Mouse (Mus musculus): ENCODE results near the gene Olfr1380. TPM values are rescaled to one million over a fixed set of nuclear protein-coding genes. Genes with fewer than 3 reads are reported as not detected.
"Not testable (repeated sequence)": the region's sequence is repeated elsewhere in the genome, so short reads cannot be mapped to it uniquely, and the experiment has no call there.

The Olfr1380 gene
- not detected in 2 replicates for polyA plus RNA-seq (2012; ENCODE audit: insufficient read depth, insufficient read length, missing spikeins)

DNA sequence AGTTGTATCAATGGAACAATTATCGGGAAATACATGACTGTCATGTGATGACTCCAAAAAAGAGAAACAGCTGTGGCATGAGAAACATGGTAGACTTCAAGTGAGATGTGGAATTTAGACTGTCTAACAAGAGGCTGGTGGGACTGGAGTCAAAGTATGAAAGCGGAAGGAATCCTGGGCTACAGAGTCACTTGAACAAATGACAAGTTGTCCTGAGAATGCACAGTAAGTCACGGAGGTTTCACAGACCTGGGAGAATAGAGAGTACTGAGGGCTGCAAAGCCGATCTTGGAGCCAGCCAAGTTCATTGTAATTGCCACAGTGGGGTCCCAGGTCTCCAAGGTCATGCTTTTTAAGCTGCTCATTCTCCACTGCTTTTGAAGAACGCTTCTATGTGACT is at the start of gene Olfr1380:
Olfr1380 (plus strand) TSS at position 301 of the 400 bp plus-strand sequence.
- not testable (repeated sequence) for H3K4me3 ChIP-seq (ENCODE audit: insufficient read depth, low read length); H3K27ac ChIP-seq (ENCODE audit: insufficient read depth, low read depth, low read length); H3K4me1 ChIP-seq (ENCODE audit: control insufficient read depth, insufficient read depth, low read length)

DNA sequence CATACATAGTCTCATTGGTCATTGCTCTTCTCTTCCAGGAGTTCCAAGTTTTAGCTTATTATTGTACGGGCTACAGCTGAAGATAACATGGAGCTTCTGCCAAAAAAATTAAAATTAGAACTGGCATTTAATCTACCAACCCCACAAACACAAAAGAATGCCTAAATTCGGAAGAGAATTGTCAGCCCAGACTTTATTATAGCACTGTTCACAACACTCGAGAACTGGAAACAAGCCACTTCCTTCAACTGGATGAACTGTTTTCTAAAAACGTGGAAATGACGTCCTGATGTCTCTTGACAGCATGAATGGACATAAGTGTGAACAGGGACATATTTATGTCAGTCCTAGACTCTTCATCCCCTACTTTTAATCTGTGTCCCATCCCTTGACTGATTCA is 38.6 kb upstream of the Olfr1380 start:
- Histone ChIP-seq H3K27ac (ENCODE audit: insufficient read depth, low read depth, low read length) (no peak overlapping the region), H3K4me3 (ENCODE audit: insufficient read depth, low read length) (no peak overlapping the region), H3K4me1 (ENCODE audit: control insufficient read depth, insufficient read depth, low read length) (no peaks in the 10 kb centered on the region)
- TF ChIP-seq POLR2A (IDR thresholded peaks at IDR 0.05; ENCODE audit: borderline replicate concordance, low read depth, low read length) = no peak
- TF ChIP-seq CTCF (IDR thresholded peaks at IDR 0.05; ENCODE audit: low read depth, low read length) = no peak

DNA sequence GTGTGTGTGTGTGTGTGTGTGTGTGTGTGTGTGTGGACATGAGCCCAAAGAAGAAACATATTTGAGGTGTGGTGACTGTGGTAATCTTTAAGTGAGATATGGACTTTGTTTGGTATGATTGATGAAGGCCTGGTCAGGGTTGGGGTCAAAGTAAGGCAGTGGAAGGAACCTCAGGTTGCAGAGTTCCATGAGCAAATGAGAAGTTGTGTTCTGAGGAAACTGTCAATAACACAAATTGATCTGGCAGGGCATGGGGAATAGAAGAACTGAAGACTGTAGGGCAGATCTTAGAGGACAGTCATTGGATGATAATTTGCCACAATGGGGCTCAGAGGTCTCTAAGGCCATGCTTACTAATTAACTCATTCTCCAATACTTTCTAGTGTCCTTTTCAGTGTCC is 37.3 kb upstream of the Olfr1380 start, which contains the start of gene Olfr1383:
Olfr1383 (plus strand) TSS at position 301 of the 400 bp plus-strand sequence.
- H3K4me3 ChIP-seq (ENCODE audit: insufficient read depth, low read length) = no peak within 1 kb of the TSS
- H3K4me1 ChIP-seq (ENCODE audit: control insufficient read depth, insufficient read depth, low read length) = no peaks in the 10 kb centered on the region
- TF ChIP-seq POLR2A (IDR thresholded peaks at IDR 0.05; ENCODE audit: borderline replicate concordance, low read depth, low read length) = no peak
- no peak for TF ChIP-seq CTCF (IDR thresholded peaks at IDR 0.05; ENCODE audit: low read depth, low read length)
- no peak within 1 kb of the TSS for H3K27ac ChIP-seq (ENCODE audit: insufficient read depth, low read depth, low read length)

DNA sequence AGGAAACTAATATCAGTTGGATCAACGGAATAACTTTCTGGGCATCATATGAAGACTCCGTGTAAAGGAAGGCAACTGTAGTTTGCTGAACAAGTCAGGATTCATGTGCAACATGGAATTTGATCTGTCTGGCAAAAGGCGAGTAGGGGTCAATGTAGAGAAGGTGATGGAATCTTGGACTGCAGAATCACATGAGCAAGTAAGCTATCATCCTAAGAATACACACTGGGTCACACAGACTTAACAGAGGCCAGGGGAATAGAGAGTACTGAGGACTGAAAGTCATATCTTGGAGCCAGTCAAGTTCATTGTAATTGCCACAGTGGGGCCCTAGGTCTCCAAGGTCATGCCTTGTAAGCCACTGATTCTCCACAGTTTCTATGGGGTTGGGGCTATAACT is 28.7 kb upstream of the Olfr1380 start, which contains the start of gene Olfr1382:
Olfr1382 (plus strand) TSS at position 301 of the 400 bp plus-strand sequence.
- no peak for TF ChIP-seq POLR2A (IDR thresholded peaks at IDR 0.05; ENCODE audit: borderline replicate concordance, low read depth, low read length)
- TF ChIP-seq CTCF (IDR thresholded peaks at IDR 0.05; ENCODE audit: low read depth, low read length) = no peak
- Histone ChIP-seq H3K27ac (ENCODE audit: insufficient read depth, low read depth, low read length) (no peak within 1 kb of the TSS), H3K4me3 (ENCODE audit: insufficient read depth, low read length) (no peak within 1 kb of the TSS), H3K4me1 (ENCODE audit: control insufficient read depth, insufficient read depth, low read length) (no peaks in the 10 kb centered on the region)

DNA sequence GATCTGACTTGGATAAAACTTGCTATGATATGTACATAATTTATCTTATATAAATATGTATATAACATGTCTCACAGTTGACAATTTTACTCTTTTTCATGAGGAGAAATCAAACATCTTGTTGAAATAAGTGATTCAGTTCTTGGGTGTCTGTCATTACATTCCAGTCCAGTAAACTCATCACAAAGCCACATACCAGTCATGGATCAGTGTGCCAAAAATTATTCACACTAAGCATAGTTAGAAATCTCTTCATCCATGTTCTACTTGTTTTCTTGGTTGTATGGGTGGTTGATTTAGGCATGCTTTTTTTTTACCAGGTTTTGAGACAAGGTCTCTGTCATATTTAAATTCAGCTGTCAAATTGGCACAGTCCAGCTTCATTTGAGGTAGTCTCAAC is 23.9 kb upstream of the Olfr1380 start:
- H3K4me3 ChIP-seq (ENCODE audit: insufficient read depth, low read length) = no peak overlapping the region
- no peaks in the 10 kb centered on the region for H3K4me1 ChIP-seq (ENCODE audit: control insufficient read depth, insufficient read depth, low read length)
- H3K27ac ChIP-seq (ENCODE audit: insufficient read depth, low read depth, low read length) = no peak overlapping the region
- TF ChIP-seq CTCF (IDR thresholded peaks at IDR 0.05; ENCODE audit: low read depth, low read length) = no peak
- no peak for TF ChIP-seq POLR2A (IDR thresholded peaks at IDR 0.05; ENCODE audit: borderline replicate concordance, low read depth, low read length)

DNA sequence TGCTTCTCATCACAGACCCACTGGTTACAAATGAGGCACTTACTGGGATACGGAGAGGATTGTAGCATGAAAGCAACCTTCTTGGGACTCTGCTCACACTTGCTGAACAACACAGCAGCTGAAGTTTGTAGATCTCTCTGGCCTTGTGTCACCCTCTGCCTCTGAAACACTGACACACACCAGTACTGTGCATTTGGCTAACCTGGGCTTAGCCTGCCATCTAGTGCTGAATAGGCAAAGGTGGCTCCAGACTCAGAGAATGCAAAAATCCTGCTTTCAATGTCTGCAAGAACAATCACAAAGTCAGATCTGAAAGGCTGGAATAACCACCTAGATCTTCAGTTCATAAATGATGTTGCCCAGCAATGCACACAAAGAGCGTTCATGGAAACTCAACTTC is 20.0 kb upstream of the Olfr1380 start:
- not testable (repeated sequence) for H3K4me3 ChIP-seq (ENCODE audit: insufficient read depth, low read length); H3K4me1 ChIP-seq (ENCODE audit: control insufficient read depth, insufficient read depth, low read length); H3K27ac ChIP-seq (ENCODE audit: insufficient read depth, low read depth, low read length)

DNA sequence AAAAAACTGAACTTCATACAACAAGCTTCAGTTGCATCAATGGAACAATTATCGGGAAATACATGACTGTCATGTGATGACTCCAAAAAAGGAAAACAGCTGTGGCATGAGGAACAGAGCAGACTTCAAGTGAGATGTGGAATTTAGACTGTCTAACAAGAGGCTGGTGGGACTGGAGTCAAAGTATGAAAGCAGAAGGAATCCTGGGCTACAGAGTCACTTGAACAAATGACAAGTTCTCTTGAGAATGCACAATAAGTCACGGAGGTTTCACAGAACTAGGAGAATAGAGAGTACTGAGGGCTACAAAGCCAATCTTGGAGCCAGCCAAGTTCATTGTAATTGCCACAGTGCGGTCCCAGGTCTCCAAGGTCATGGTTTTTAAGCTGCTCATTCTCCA is 13.5 kb upstream of the Olfr1380 start, which contains the start of gene Olfr1381:
Olfr1381 (plus strand) TSS at position 301 of the 400 bp plus-strand sequence.
- not testable (repeated sequence) for H3K4me3 ChIP-seq (ENCODE audit: insufficient read depth, low read length); H3K4me1 ChIP-seq (ENCODE audit: control insufficient read depth, insufficient read depth, low read length); H3K27ac ChIP-seq (ENCODE audit: insufficient read depth, low read depth, low read length)

DNA sequence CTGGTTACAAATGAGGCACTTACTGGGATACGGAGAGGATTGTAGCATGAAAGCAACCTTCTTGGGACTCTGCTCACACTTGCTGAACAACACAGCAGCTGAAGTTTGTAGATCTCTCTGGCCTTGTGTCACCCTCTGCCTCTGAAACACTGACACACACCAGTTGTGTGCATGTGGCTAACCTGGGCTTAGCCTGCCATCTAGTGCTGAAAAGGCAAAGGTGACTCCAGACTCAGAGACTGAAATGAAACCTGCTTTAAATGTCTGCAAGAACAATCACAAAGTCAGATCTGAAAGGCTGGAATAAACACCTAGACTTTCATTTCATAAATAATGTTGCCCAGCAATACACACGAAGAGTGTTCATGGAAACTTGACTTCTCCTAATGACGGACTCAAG is 2.6 kb upstream of the Olfr1380 start:
- not testable (repeated sequence) for H3K27ac ChIP-seq (ENCODE audit: insufficient read depth, low read depth, low read length); H3K4me1 ChIP-seq (ENCODE audit: control insufficient read depth, insufficient read depth, low read length); H3K4me3 ChIP-seq (ENCODE audit: insufficient read depth, low read length)

DNA sequence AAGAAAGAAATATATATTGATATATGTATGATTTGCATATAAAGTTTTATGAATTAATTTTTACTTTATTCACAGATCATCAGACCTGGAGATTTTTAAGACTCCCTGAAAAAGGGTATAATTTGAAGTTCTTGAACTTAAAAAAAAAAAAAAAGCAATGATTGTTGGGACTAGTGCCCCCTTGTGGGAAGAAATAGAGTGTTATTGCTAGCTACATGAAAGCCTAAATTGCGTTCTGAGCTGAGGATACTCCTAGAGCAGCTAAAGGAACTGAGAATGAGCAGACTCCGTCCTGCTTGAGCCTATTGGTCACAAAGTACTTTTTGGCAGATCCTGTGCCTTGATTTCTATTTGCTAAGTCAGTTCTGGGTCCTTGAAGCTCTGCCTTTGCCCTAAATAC is 18.4 kb downstream of the Olfr1380 start:
- H3K27ac ChIP-seq (ENCODE audit: insufficient read depth, low read depth, low read length); H3K4me1 ChIP-seq (ENCODE audit: control insufficient read depth, insufficient read depth, low read length); H3K4me3 ChIP-seq (ENCODE audit: insufficient read depth, low read length): not testable (repeated sequence)

DNA sequence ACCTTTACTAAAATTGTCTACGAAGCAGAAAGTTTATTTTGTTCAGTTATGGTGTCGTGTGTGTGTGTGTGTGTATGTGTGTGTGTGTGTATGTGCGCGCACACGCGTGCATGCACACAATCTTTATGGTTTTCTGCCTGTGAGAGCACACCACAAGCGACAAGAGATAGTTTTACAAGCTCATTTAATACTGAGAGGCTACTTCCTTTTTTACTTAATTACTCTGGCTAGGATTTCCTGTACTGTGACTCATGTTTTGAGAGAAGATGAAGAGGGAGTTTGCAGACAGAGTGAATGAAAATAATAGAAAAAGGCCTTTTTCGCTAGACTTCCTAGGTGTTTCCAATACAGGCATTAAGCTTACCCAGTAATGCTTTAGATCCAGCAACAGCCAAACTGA is 23.8 kb downstream of the Olfr1380 start:
- H3K27ac ChIP-seq (ENCODE audit: insufficient read depth, low read depth, low read length); H3K4me3 ChIP-seq (ENCODE audit: insufficient read depth, low read length); H3K4me1 ChIP-seq (ENCODE audit: control insufficient read depth, insufficient read depth, low read length): not testable (repeated sequence)

DNA sequence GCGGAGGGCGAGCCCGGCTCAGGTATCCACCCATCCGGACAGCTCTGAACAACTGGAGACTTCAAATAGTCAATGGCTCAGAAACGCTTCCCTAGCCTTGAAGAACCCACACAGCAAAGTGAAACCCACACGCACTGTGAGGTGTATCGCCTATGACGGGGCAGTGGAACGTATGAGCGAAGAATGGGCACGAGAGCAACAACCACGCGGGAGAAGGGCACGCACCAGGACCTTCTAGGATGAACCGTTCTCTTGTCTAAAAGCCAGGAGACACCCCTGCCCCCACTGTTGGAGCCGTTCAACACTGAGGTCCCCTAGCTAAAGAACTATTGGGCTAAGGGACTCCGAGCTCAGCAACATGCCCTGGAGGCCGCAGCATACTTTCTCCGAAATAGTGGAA is 33.5 kb downstream of the Olfr1380 start:
- no peak overlapping the region for H3K27ac ChIP-seq (ENCODE audit: insufficient read depth, low read depth, low read length)
- no peak overlapping the region for H3K4me3 ChIP-seq (ENCODE audit: insufficient read depth, low read length)
- TF ChIP-seq POLR2A (IDR thresholded peaks at IDR 0.05; ENCODE audit: borderline replicate concordance, low read depth, low read length) (no peak), CTCF (IDR thresholded peaks at IDR 0.05; ENCODE audit: low read depth, low read length) (no peak)
- no peaks in the 10 kb centered on the region for H3K4me1 ChIP-seq (ENCODE audit: control insufficient read depth, insufficient read depth, low read length)

DNA sequence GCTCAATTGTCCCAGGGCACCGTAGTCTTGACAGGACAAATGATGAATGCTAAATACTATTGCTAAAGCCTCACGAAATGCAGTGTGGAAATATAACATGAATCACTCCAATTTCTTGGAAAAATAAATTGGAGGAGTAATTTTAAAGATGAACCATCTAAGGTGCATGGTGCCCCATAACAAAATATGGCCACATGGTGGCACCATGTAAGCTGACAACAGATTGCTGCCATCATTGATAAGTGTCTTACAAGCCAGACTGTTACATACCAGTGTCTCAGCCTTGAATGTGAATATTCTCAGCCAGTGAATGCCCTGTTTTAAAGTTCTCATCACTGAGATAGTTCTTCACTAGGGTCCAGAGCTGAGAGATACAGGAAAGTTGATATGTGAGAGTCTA is 40.5 kb downstream of the Olfr1380 start:
- H3K4me3 ChIP-seq (ENCODE audit: insufficient read depth, low read length); H3K27ac ChIP-seq (ENCODE audit: insufficient read depth, low read depth, low read length); H3K4me1 ChIP-seq (ENCODE audit: control insufficient read depth, insufficient read depth, low read length): not testable (repeated sequence)

DNA sequence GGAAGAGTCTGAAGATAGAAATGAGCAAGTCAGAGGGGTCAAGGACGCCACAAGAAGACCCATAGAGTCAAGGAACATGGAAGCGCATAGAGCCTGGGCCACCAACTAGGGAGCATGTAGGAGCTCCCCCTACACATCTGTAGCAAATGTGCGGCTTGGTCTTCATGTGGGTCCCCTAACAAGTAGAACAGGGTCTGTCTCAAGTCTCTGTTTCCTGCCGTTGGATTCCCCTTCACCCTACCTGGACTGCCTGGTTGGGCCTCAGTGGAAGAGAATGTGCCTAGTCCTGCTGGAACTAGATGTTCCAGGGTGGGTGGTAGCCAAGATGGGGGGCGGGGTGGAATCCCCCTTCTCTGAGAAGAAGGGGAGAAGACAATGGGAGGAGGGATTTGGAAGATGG is 51.6 kb downstream of the Olfr1380 start:
- H3K27ac ChIP-seq (ENCODE audit: insufficient read depth, low read depth, low read length); H3K4me1 ChIP-seq (ENCODE audit: control insufficient read depth, insufficient read depth, low read length); H3K4me3 ChIP-seq (ENCODE audit: insufficient read depth, low read length): not testable (repeated sequence)

DNA sequence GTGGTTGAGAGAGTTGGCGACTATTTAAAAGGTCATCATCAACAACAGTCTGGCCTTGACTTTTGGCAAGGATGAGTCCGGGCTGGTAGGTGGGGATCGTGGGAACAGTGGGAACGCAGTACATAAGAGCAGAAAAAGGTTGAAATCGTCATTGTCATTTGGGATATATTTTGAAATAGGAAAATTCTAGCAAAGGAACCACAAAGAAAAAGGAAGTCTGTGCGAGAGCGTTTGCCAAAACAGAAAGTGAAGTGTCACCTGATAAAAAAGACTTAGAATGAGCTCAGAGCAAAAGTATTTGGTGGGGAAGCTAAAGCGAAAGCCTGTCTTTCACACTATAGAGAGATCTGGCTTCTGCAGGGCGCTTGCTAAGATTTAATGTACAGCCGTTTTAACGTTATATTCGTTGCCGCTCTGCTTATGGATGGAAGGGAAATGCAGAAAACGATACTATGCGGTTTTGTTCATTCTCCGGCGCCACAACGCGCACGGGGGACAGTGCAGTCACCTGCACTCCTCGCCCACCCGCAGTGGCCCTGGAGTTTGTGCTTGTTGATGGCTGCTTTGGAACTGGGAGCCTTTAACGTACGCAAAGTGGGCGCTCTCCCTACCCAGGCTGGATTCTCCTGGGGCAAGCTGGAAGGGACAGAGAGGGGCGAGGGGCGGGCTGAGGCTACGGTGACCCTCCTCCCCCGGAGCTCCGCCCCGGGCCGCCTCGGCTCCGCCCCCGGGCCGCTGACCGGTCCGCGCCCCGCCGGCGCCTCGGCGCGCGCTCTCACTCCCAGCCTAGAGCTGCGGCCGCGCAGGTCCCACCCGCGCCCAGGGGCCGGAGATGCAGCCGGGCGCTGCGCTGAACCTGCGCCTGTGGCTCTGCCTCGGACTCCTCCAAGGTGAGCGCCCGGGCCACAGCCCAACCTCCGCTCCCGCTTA is 52.5 kb downstream of the Olfr1380 start, which contains the start of gene Flt4:
Flt4 (plus strand) TSS at position 326 of the 930 bp plus-strand sequence.
- H3K4me1 ChIP-seq (ENCODE audit: control insufficient read depth, insufficient read depth, low read length); H3K27ac ChIP-seq (ENCODE audit: insufficient read depth, low read depth, low read length): not testable (repeated sequence)
- peak within 1 kb of the TSS; percentile 65 for H3K4me3 ChIP-seq (ENCODE audit: insufficient read depth, low read length)
